Mouse (Mus musculus): ENCODE measurements around the gene Dnaaf5. TPM values are rescaled to one million over a fixed set of nuclear protein-coding genes. Genes with fewer than 3 reads are reported as not detected.
A peak's percentile ranks its signal among the peaks of the same experiment; 100 is the strongest.

The Dnaaf5 gene
- total and polyA plus RNA-seq, 2 experiments from 2014 or later, result 2.2 to 16.3 TPM

GRCm38 (mm10) chr5:139138926-139139472, 11.0 kb upstream of the Dnaaf5 start:
- Histone ChIP-seq H3K27ac (peak overlapping the region; percentile 70; the same call in 1 of the 2 replicates), H3K27me3 (ENCODE audit: insufficient read depth, low read length) (no peaks in the 10 kb centered on the region), H3K36me3 (ENCODE audit: insufficient read depth, low read length) (no peaks in the 10 kb centered on the region), H3K9me3 (ENCODE audit: low read length) (no peaks in the 10 kb centered on the region), H3K4me3 (ENCODE audit: low read length) (no peak overlapping the region), H3K4me2 (ENCODE audit: low read depth, low read length) (no peak overlapping the region), H3K9ac (replicated peaks; ENCODE audit: low read length) (no peak overlapping the region), H3K4me1 (ENCODE audit: insufficient read depth, low read length) (no peaks in the 10 kb centered on the region)
- TF ChIP-seq CTCF (IDR thresholded peaks at IDR 0.05; ENCODE audit: low read depth), result no peak
- 73% methylated on average over 8 of the region's 8 CpGs for WGBS
- DNase-seq (ENCODE audit: low spot score) (peak; percentile 18), ATAC-seq (peak; percentile 54; the same call in 1 of the 2 replicates)

- Histone ChIP-seq H3K9me3 (ENCODE audit: low read length) (no peaks in the 10 kb centered on the region), H3K36me3 (ENCODE audit: insufficient read depth, low read length) (no peaks in the 10 kb centered on the region), H3K4me3 (ENCODE audit: low read length) (no peak overlapping the region), H3K27ac (no peak overlapping the region), H3K4me1 (ENCODE audit: insufficient read depth, low read length) (no peaks in the 10 kb centered on the region), H3K4me2 (ENCODE audit: low read depth, low read length) (no peak overlapping the region), H3K27me3 (ENCODE audit: insufficient read depth, low read length) (no peaks in the 10 kb centered on the region), H3K9ac (replicated peaks; ENCODE audit: low read length) (no peak overlapping the region)
- DNase-seq (ENCODE audit: low spot score) (no peak), ATAC-seq (no peak)
- TF ChIP-seq CTCF (IDR thresholded peaks at IDR 0.05; ENCODE audit: low read depth), result no peak
- 88% methylated on average over 9 of the region's 9 CpGs for WGBS
Observed at GRCm38 (mm10) chr5:139140589-139140988, 9.4 kb upstream of the Dnaaf5 start.

GRCm38 (mm10) chr5:139141326-139141725, 8.7 kb upstream of the Dnaaf5 start:
- TF ChIP-seq CTCF (IDR thresholded peaks at IDR 0.05; ENCODE audit: low read depth), result no peak
- no peak overlapping the region for H3K9ac ChIP-seq (replicated peaks; ENCODE audit: low read length)
- WGBS, result 61% methylated on average over 5 of the region's 5 CpGs

GRCm38 (mm10) chr5:139143890-139144289, 6.1 kb upstream of the Dnaaf5 start:
- peak; percentile 33 for DNase-seq (ENCODE audit: low spot score)
- no peaks in the 10 kb centered on the region for H3K27me3 ChIP-seq (ENCODE audit: insufficient read depth, low read length)
- peaks cover 4% of the 10 kb centered on the region; the same call in 1 of the 2 replicates for H3K4me1 ChIP-seq (ENCODE audit: insufficient read depth, low read length)
- no peaks in the 10 kb centered on the region for H3K9me3 ChIP-seq (ENCODE audit: low read length)
- no peak overlapping the region for H3K27ac ChIP-seq
- no peak overlapping the region for H3K9ac ChIP-seq (replicated peaks; ENCODE audit: low read length)
- H3K36me3 ChIP-seq (ENCODE audit: insufficient read depth, low read length), result no peaks in the 10 kb centered on the region
- no peak for TF ChIP-seq CTCF (IDR thresholded peaks at IDR 0.05; ENCODE audit: low read depth)
- 54% methylated on average over 3 of the region's 3 CpGs for WGBS
- no peak for ATAC-seq
- no peak overlapping the region for H3K4me3 ChIP-seq (ENCODE audit: low read length)
- H3K4me2 ChIP-seq (ENCODE audit: low read depth, low read length), result no peak overlapping the region

More at GRCm38 (mm10) chr5:139141326-139141725, 8.7 kb upstream of the Dnaaf5 start:
- no peaks in the 10 kb centered on the region for H3K36me3 ChIP-seq (ENCODE audit: insufficient read depth, low read length)
- H3K4me2 ChIP-seq (ENCODE audit: low read depth, low read length), result no peak overlapping the region
- DNase-seq (ENCODE audit: low spot score), result peak; percentile 64
- H3K4me3 ChIP-seq (ENCODE audit: low read length), result no peak overlapping the region
- no peak for ATAC-seq
- H3K27me3 ChIP-seq (ENCODE audit: insufficient read depth, low read length), result no peaks in the 10 kb centered on the region
- no peak overlapping the region for H3K27ac ChIP-seq
- peaks cover 4% of the 10 kb centered on the region; the same call in 1 of the 2 replicates for H3K4me1 ChIP-seq (ENCODE audit: insufficient read depth, low read length)
- no peaks in the 10 kb centered on the region for H3K9me3 ChIP-seq (ENCODE audit: low read length)

- Histone ChIP-seq H3K9ac (replicated peaks; ENCODE audit: low read length) (no peak overlapping the region), H3K27ac (no peak overlapping the region), H3K27me3 (ENCODE audit: insufficient read depth, low read length) (no peaks in the 10 kb centered on the region), H3K4me1 (ENCODE audit: insufficient read depth, low read length) (peaks cover 10% of the 10 kb centered on the region; the same call in 1 of the 2 replicates), H3K9me3 (ENCODE audit: low read length) (no peaks in the 10 kb centered on the region), H3K4me3 (ENCODE audit: low read length) (no peak overlapping the region), H3K4me2 (ENCODE audit: low read depth, low read length) (no peak overlapping the region), H3K36me3 (ENCODE audit: insufficient read depth, low read length) (no peaks in the 10 kb centered on the region)
- no peak for TF ChIP-seq CTCF (IDR thresholded peaks at IDR 0.05; ENCODE audit: low read depth)
- no peak for ATAC-seq
- no peak for DNase-seq (ENCODE audit: low spot score)
- WGBS, result 88% methylated on average over 4 of the region's 4 CpGs
Observed at GRCm38 (mm10) chr5:139145726-139146125, 4.3 kb upstream of the Dnaaf5 start.

- H3K4me1 ChIP-seq (ENCODE audit: insufficient read depth, low read length), result peaks cover 18% of the 10 kb centered on the region
- no peaks in the 10 kb centered on the region for H3K9me3 ChIP-seq (ENCODE audit: low read length)
- no peak overlapping the region; the same call in 1 of the 2 replicates for H3K27ac ChIP-seq
- WGBS, result 70% methylated on average over 11 of the region's 11 CpGs
- H3K27me3 ChIP-seq (ENCODE audit: insufficient read depth, low read length), result no peaks in the 10 kb centered on the region
- ATAC-seq (no peak), DNase-seq (ENCODE audit: low spot score) (peak; percentile 17)
- no peak for TF ChIP-seq CTCF (IDR thresholded peaks at IDR 0.05; ENCODE audit: low read depth)
- no peak overlapping the region for H3K4me3 ChIP-seq (ENCODE audit: low read length)
- H3K4me2 ChIP-seq (ENCODE audit: low read depth, low read length), result no peak overlapping the region
- no peak overlapping the region for H3K9ac ChIP-seq (replicated peaks; ENCODE audit: low read length)
- H3K36me3 ChIP-seq (ENCODE audit: insufficient read depth, low read length), result no peaks in the 10 kb centered on the region
Observed at GRCm38 (mm10) chr5:139146476-139147075, 3.4 kb upstream of the Dnaaf5 start.
